Mouse (Mus musculus) liver, adult (tissue): ENCODE data around the gene Loxl1.

Experiments used
- GATA4 ChIP-seq: IDR thresholded peaks from 2 replicates; pipeline ENCODE4 v1.6.1; 2014; ENCODE audit warnings: mild to moderate bottlenecking, low read length; ENCODE audit not compliant: insufficient replicate concordance

The Loxl1 gene

DNA sequence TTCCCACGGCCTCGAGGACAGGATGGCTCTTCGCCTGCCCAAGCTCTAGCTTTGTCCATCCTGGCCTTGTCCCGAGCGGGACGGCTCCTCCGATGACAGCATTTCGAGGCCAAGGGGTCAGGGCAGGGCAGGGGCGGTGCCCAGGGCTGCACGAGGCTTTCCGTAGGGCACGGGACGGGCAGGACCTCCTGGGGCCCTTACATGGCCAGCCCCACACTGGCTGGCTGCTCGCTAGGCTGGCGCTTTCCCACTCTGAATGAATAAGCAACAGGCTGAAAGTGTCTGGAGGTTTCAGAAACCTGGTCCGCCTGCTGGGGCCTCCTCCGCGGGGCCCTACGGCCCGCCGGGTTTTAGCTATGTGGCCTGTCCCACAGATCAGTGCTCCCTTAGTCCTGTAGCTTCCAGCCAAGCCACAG is at the start of gene Loxl1:
Gene Loxl1, minus strand, starts transcription at position 243 of the 416 bp plus-strand sequence.
- TF ChIP-seq GATA4, result no peak

DNA sequence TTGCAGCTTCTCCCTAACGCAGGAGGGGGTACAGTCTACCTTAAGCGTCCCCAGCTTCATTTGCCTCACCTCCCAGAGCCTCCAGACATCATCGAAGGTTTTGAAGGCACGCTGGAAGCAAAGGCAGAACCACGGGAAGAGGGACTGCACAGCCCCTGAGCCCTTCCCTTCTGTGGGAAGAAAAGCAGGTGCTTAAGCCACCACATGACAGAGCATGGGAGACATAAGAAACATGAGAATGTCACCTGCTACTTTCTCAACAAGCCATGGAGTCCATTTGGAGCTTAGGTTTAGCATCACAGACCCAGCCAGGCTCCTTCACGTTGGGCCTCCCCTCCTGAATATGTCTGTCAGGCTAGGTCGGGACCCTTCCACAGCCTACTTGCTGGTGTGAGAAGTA is 49.0 kb upstream of the Loxl1 start:
- no peak for TF ChIP-seq GATA4

DNA sequence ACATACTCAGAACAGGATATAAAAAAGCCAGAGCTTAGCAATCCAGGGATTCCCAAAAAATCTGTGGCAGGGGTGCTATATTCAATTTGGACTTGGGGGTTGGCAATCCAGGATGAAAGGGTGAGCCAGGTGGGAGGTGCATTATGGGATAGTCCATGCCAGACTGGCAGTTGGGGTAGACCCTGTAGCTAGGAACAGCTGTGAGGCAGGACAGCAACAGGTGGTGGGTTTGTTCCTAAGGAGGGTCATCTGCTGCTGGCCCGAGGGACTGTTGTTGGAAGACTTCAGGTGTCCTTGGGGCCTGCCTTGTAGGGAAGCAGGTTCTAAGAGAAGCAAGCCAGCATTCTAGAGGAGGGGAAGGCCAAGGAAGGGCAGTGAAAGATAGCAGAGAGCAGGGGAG is 48.4 kb upstream of the Loxl1 start:
- no peak for TF ChIP-seq GATA4

DNA sequence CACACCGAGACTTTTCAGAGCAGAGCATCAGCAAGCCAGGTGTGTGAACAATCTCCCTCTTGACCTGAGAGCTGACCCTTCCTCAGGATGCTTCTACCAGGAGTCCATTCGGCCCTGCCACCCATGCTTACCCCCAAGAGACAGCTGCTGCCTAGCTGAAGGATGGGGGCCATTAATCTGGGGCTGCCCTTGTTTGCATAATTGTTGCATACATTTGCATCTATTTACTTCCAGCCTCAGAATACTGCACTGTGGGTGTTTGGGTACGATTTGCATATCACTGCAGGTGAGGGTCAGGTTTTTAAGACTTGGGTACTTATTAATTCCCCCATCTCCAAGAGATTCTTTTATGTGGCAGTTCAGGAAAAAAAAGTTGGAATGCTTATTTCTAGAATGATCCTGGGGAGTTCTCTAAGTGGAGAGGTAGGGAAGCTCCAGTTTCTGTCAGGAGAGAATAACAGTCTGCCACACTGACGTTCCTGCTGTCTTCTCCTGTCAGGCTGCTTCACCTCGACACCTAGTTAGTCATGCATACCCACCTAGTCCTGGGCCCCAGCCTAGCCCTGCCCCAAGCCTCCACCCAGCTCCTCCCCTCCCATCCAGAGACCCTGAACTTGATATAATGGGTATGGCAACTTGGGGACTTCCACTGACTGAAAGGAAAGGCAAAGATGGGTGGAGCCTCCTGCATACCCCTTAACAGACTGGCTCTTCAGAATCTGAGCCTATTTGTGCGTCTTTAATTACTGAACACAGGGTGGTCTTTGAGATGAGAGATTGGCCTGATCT is 42.5 kb upstream of the Loxl1 start:
- TF ChIP-seq GATA4, result no peak

DNA sequence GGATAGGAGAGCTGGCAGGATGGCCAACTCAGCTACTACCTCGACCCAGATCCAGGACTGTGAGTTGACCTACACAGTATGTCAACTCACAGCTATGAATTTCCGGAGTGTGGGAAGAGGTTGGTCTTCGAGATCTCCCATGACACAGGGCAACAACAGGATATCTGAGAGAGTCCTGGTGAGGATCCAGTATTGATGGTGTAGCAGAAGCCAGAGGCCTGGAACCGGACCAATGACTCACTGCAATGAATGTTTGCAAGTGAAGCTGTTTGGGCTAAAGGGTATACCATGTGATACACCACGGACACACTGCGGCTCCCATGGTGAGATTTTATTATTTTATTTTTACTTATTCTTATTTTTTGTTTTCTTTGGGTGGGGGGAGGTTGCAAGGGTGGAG is 41.7 kb upstream of the Loxl1 start:
- TF ChIP-seq GATA4, result no peak

DNA sequence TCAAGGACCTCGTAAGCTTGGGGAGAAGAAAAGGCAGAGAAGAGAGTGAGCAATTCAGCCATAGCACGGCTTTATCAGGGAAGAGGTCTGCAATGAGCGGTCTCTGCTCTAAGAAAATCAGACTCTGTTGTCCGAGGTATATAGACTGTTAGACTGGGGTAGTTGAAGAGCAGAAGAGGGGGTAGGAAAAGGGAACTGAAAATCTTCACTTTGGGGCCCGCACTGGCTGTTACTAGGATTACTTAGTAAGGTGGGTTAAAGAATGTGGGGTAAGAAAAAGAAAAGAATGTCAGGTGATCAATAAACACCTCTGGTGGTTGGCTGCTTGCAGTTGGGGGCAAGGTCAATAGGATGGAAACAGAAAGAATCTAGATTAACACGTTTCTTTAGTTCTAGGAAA is 40.2 kb upstream of the Loxl1 start:
- TF ChIP-seq GATA4, result no peak

DNA sequence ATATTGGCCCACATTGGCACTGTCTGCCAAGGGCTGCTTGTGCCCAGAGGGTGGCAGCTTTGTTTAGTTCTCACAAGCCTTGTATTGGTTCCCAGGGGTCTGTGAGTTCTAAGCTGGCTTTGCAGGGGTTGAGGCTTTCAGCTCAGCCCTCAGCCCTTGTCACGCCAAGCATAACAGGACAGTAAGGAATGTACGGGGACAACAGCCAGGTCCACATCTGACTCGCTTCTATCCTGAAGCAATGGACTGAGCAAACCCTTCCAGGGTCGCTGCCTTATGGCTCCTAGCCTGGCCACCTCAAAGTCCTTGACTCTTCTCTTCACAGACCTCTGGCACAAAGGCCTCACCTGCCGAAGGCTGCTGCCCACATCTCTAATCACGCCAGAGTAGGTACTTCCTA is 34.8 kb upstream of the Loxl1 start:
- no peak for TF ChIP-seq GATA4

DNA sequence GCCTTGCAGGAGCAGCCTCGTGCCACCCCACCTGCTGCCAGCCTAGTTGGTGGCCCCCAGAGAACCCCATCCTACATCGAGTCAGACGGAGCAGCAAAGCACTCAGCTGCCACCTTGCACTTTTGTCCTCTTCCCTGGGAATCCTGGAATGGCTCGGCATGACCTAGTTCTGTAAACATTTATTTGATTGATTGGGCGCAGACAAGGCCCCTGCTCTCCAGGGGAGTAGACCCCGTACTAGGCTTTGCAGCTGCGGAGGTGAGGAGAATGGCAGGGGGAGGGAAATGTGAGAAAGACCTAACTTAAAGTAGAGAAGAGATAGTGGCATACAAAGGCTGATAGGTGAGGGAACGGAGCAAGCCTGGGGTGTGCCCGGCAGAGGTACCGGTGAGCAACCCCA is 33.5 kb upstream of the Loxl1 start:
- no peak for TF ChIP-seq GATA4

DNA sequence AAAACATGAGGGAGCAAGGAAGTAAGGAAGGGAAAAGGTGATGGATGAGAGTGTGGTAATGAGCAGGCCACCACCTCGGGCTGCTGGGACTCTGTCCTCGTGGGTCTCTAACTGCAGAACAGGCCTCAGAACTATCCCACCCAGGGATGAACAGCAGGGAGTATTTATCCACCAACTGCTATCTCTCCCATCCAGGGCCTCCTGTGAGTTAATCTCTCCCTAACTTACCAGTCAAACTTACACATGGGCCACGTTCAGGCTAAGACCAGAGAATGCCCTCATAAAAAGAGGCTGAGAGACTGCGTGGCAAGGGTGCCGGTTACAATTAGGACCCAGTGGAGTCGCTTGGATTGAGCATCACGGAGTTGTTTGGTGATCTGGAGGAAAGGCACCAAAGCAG is 33.0 kb upstream of the Loxl1 start:
- TF ChIP-seq GATA4, result no peak

DNA sequence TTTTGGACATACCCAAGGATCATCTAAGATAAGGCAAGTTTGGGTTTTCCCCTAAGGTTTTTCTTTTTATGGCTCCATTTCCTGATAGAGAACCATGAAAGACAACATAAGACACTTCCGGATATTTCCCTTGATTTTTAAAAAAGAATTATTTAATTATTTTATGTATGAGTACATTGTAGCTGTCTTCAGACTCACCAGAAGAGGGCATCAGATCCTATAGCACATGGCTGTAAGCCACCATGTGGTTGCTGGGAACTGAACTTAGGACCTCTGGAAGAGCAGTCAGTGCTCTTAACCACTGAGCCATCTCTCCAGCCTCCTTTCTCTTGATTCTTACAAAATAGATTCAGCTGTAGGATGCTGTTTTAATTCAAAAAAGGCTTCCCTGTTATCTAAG is 28.8 kb upstream of the Loxl1 start:
- no peak for TF ChIP-seq GATA4

DNA sequence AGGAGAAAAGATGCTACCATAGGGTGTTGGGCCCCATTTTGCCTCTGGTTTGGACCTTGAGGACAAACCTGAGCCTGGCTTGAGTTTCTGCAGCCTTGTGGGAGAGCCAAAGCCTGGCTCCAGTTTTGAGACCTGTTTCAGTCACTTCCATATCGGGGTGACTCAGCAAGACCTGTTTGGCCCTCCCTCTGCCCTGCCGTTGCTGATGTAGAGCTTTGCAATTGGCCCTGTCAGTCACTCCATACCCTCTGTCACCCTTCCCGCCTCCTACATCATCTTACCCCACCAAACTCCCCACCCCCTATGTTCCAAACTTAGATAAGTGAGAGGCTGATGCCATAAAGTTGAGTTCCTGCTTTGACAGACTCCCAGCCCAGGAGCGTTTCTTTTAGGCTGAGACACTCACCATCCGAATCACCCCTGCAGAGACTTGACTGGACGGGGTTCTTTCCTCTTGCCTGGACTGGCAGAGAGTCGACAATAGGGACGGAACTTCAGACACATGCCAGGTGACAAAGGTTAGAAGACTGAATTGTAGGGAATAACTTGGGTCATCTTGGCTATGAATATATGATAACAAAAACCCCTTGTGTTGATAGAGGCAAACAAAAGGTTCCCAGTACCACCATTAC is 23.8 kb upstream of the Loxl1 start:
- no peak for TF ChIP-seq GATA4

DNA sequence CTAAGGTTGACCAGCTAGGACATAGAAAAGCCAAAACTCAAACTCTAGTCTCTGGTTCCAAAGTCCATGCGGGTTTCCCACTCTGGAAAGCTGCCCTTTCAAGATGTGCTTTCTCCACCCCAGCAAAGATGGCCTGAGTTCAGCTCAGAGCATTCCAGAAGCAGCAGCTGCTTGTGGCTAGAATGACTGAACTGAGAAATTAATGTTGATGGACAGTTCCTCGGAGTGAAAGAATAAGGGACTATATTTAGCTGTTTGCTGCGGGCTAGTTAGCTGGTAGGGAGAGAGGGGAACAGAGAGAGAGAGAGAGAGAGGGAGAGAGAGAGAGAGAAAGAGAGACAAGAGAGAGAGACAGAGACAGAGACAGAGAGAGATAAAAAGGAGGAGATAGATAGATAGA is 18.3 kb upstream of the Loxl1 start:
- TF ChIP-seq GATA4, result no peak

DNA sequence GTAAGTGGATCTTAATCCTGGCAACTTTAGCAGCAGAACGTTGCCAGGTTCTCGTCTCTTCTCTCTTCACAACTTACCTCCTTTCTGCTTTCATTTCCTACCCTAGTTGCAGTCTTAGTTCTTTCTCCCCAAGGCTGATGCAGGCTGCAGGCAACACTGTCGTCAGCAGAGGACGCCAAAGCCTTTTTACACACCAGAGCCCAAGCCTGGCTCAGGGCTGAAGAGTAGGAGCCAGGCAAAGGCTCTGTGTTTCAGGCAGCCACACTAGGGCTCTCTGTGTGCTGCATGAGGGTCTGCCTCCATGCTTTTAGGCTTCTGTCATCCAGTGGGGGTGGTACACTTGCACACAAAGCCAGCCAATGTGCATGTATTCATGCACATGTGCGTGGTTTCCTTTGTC is 17.3 kb upstream of the Loxl1 start:
- no peak for TF ChIP-seq GATA4

DNA sequence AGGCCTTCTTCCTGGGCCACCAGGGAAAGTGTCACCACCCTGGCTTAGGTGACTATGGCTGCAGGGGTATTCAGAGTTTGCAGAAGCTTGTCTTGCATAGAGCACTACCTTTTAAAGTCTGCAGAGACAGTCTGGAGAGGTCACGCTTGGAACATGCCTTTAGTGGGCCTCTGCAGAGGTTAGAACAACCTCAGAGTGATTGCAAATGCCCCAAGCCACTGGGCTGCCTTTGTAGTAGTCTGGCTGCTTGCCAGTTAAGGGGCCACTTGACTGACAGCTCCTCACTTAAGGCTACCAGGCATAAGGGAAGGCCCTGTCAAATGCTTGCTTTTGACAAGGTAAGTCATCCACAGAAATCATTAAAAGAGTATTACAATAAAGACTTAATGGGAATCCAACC is 14.4 kb upstream of the Loxl1 start:
- TF ChIP-seq GATA4, result no peak

DNA sequence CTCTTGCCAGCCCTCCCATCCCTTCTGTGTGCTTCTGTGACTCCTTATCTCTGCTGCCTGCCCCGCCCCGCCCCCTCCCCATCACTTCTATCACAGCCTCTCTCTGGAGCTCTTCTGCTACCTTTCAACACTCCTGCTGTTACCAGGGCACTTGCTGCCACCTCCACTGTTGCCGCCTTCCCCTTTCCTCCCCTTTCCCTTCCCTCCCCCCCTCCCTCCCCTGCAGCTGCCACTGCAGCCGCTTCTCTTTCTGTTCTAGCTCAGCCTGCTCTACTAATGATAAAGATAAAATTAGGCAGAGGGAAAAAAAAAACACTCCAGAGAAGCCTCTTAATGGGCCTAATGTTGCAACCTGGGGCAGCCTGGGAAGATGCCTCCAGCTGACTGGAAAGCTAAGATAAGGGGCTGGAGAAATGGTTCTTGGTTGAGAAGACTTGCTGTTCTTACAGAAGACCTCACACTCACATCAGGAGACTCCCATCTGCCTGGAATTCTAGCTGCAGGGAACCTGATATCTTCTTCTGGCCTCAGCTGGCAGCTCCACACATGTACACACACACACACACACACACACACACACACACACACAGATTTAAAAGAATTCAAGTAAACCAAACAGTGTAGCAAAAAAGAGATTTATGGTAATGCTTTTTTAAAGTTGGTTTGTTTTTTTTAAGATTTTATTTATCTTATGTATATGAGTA is 13.6 kb upstream of the Loxl1 start:
- TF ChIP-seq GATA4, result no peak

DNA sequence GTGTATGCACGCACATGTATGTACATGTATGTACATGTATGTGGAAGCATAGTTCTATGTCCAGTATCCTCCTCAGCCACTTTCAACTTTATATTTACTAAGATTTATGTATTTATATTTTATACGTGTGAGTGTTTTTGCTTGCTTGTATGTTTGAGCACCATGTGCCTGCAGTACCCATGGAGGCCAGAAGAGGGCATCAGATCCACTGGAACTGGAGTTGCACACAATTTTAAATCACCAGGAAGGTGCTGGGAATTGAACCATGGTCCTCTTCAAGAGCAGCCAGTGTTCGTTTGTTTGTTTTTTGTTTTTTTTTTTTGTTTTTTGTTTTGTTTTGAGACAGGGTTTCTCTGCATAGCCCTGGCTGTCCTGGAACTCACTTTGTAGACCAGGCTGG is 8.7 kb upstream of the Loxl1 start:
- no peak for TF ChIP-seq GATA4
